Mouse (Mus musculus) urinary bladder, postnatal 14 days (tissue): ENCODE data around the gene Natd1.

ENCODE experiments used
- DNase-seq: peaks from one replicate; pipeline ENCODE4 v3.0.0; 2021; ENCODE audit warnings: low spot score

Natd1 gene

GRCm38 (mm10) chr11:60931869-60932481, 17.4 kb upstream of the Natd1 start, which contains the start of gene Map2k3:
Gene Map2k3 (plus strand): TSS chr11:60932033.
- DNase-seq, result peak; percentile 98

DNA sequence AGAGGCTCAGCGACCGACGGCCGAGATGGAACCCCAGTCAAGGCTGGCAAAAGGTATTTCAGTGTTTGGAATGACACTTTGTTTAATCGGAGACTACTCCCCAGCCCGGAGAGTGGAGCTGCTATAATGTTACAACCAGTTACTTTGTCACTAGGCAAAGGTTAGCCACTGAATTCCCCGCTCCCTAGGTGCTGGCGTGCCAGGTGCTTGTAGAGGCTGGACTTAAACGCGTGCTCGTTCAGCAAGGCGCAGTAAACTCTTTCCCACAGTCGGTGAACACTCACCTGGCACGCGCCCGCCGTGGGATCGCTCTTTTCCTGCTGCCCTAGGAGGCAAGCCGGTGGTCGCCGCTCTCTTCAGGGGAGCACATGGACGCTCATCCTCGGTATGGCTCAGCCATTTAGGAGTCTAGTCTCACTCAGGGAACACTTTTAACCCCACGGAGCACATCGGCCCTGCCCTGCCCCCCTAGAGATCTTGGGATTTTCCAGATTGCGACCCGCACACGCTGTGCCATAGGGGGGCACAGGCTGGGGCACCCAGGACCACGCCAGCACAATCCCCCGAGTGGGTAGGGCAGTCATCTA, 16.8 kb upstream of the Natd1 start:
- DNase-seq, result peak; percentile 31

DNA sequence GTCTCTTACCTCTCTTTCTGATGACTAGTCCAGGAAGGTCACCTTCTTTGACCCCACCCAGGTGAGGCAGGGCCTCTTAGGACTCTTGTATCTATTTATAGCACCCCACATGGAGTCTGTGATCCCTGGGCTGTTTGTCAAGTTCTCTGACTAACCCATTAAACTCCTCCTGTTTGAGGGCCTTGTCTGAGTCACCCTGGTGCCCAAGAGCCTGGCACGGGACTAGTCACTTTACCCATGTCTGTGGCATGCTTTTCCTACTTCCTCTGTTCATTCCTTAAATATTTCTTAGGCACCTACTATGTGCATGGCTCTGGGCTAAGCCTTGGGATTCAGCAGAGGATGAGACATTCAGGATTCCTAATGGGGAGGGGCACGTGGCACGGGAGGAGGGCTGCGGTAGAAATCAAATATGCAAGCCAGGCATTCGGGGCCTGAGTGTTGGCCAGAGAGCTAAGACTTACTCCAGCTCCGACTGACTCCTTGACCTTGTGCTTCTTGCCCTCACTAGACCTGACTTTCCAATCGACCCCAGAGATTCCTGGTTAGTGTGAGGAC, 16.3 kb upstream of the Natd1 start:
- DNase-seq, result peak; percentile 23

- peak; percentile 92 for DNase-seq
Observed at GRCm38 (mm10) chr11:60927264-60927663, 12.7 kb upstream of the Natd1 start.

DNA sequence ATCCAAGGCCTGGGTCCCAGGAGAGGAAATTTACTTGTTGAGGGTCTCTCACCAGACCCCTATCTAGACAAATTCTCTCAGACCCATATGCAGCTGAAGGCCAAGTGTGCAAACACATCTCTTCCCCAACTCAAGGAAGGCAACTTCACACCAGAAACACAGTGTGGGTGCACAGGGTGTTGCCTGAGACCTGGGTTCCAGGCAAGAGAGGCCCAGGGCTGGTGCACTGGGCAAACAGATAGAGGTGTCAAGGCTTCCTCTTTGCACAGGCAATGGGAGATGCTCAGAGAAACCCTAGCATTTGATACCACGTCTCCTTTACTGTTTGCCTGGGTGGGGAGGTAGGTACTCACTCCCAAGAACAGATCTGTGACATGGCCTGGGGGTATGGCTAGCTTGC, 10.4 kb upstream of the Natd1 start:
- no peak for DNase-seq

- no peak for DNase-seq
Observed at GRCm38 (mm10) chr11:60924498-60924897, 9.9 kb upstream of the Natd1 start.

GRCm38 (mm10) chr11:60922964-60923363, 8.4 kb upstream of the Natd1 start:
- DNase-seq, result no peak

DNA sequence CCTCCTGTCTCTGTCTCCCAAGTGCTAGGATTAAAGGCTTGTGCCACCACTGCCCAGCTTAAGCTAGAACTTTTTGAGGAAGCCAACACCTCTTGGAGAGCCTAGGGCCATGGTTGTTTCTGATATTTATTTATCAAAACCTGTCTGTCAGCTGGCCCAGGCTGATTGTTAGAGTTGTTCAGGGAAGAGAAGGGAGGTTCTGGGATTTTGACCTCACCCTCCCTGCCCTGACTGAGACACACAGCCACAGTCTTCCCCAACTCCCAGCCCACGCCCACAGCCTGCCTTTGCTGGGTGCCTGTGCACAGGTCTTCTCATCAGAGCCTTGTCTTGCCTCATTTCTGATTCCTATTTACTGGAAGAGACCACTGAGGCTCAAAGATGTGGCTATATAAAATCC, 7.6 kb upstream of the Natd1 start:
- no peak for DNase-seq

DNA sequence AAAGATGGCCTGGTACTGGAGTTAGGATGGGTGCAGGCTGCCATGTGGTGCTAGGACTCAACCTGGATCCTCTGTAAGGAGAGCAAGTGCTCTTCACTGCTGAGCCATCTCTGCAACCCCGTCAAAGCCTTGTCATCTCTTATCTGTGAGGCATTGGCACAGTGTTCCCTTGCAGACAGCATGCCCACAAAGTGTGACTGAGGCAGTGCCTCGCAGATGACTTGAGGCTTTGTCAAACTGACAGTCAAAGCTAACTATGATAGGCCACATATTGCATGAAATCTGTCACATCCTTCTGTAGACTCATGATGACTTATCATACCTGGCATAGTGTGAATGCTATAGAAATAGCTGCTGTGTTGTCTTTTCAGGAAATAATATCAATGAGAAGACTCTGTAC, 5.5 kb upstream of the Natd1 start:
- DNase-seq, result no peak

- DNase-seq, result no peak
Observed at GRCm38 (mm10) chr11:60915201-60915600, 651 bp upstream of the Natd1 start.

DNA sequence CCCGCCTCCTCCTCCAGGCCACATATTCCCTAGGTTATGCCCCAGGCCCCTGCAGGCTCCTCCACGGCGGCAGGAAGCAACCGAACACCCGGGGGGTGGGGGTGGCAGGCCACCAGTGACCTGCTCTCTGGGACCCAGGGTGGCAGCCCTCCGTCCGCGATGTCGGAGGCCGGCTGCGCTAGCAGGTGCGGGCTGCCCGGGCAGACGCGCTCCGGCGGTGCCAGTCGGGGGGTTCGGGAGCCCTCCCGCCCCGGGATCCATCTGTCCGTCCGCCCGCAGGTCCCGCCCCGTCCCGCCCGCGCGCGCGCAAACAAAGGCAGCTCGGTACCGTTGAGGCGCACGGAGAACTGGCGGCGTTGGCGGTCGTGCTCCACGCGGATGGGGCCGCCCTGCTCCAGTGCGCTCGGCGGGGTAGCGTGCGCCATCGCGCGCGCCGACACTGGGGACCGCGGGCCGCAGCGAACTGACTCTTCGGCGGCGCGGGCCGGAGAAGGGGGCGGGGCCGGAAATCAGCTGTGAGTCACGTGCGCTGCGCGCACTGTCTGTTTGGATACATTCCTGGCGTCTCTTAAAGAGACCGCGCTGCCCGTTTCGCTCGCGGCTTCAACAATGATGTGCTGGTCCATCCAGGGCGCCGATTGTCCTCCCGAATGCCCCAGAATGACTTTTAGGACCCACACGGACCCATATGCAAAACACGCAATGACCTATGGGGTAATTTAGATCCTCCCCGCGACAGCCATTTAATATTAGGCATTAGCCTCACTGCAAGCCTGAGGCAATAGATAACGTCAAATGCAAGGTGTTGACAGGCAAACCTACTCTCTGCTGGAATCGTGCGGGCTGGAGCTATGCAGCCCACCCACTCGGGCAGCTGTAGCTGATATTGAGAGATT, 1.0 kb downstream of the Natd1 start:
- peak; percentile 92 for DNase-seq

DNA sequence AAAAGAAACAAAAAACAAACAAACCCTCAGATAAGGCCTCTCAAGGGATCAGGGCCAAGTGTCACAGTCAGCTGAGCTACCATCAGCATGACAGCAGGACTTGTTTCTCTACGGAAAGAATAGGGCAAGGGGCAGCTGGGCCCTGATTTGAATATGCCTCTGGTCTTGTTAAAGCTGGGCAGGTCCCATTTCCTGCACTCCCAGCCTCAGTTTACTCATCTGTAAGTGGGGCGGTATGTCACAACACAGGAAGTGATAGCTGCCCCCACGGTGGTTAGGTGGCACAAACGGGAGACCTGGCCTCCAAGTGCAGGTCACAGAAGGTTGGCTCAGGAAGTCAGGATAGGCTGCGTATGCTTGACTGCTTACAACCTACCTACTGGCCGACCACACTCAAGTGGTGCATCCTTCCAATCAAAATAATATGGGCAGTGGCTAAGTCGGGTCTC, 2.0 kb downstream of the Natd1 start:
- no peak for DNase-seq

GRCm38 (mm10) chr11:60909626-60910025, 4.9 kb downstream of the Natd1 start:
- DNase-seq, result no peak

- no peak for DNase-seq
Observed at GRCm38 (mm10) chr11:60908073-60908472, 6.5 kb downstream of the Natd1 start.

GRCm38 (mm10) chr11:60906449-60906848, 8.1 kb downstream of the Natd1 start:
- no peak for DNase-seq

- no peak for DNase-seq
Observed at GRCm38 (mm10) chr11:60905407-60906120, 9.0 kb downstream of the Natd1 start.

GRCm38 (mm10) chr11:60903661-60904061, 10.9 kb downstream of the Natd1 start:
- DNase-seq, result no peak

- no peak for DNase-seq
Observed at GRCm38 (mm10) chr11:60902486-60902885, 12.1 kb downstream of the Natd1 start.

- no peak for DNase-seq
Observed at GRCm38 (mm10) chr11:60902001-60902400, 12.5 kb downstream of the Natd1 start.

GRCm38 (mm10) chr11:60895915-60896314, 18.6 kb downstream of the Natd1 start:
- no peak for DNase-seq

GRCm38 (mm10) chr11:60890744-60891143, 23.8 kb downstream of the Natd1 start:
- DNase-seq, result no peak

DNA sequence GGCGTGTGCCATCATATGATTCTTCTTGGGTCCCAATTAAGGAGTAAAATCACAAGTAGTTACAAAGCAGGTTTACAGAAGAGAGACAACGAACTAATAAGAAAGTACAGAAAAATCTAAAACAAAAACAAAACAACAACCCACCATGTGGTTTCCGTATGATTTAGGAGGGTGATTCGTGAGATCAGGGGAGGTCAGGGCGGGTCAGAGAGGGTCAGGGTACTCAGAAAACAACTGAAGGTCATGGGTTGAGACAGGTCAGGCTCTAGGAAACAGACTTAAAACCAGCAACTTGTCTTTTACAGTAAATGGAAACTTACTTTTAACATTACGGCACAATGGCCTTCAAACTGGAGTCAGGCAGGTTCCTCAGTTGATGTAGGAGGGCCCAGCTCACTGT, 24.3 kb downstream of the Natd1 start:
- DNase-seq, result no peak
